Mouse (Mus musculus): ENCODE data around the gene Prpf3.

DNA sequence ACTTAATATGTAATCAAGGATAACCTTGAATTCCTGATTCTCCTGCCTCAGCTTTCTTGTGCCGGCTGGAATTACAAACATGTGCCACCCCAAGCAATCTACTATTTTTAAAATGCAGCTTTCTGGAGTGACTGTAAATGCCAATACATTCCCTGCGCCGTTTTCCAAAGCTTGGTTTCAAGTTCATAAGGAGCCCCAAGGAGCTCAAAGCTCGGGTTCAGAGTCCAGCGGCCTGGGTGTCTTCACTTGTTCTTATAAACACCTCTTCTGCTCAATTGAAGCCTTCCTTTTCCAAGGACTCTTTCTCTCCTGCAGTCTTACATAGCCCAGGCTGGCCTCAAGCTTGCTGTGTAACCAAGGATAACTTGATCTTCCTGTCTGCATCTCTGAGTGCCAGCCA is 10.4 kb upstream of the Prpf3 start:
- no peak for TF ChIP-seq CTCF (IDR thresholded peaks at IDR 0.05; ENCODE audit: extremely low read depth, insufficient read length, insufficient replicate concordance, low read depth, low read length)
- no peak for TF ChIP-seq POLR2A (IDR thresholded peaks at IDR 0.05; ENCODE audit: low read depth, low read length)
